Mouse (Mus musculus) pancreas, adult 10 weeks (tissue): ENCODE data around the gene Rtl8a. TPM values are rescaled to one million over a fixed set of nuclear protein-coding genes. Genes with fewer than 3 reads are reported as not detected.

Source experiments
- polyA plus RNA-seq: library from polyadenylated mRNA; stranded (reverse); fragments of 350-450 nt; fragmentation: Illumina TruSeq; extraction: RNeasy Lipid Tissue Mini Kit (QIAGEN cat#74804); gene quantifications from one replicate; pipeline ENCODE4 v1.2.3, GENCODE M21; 2015; ENCODE audit warnings: low read depth, low replicate concordance; ENCODE audit not compliant: insufficient read depth

Gene Rtl8a
- polyA plus RNA-seq: 29.6 TPM

DNA sequence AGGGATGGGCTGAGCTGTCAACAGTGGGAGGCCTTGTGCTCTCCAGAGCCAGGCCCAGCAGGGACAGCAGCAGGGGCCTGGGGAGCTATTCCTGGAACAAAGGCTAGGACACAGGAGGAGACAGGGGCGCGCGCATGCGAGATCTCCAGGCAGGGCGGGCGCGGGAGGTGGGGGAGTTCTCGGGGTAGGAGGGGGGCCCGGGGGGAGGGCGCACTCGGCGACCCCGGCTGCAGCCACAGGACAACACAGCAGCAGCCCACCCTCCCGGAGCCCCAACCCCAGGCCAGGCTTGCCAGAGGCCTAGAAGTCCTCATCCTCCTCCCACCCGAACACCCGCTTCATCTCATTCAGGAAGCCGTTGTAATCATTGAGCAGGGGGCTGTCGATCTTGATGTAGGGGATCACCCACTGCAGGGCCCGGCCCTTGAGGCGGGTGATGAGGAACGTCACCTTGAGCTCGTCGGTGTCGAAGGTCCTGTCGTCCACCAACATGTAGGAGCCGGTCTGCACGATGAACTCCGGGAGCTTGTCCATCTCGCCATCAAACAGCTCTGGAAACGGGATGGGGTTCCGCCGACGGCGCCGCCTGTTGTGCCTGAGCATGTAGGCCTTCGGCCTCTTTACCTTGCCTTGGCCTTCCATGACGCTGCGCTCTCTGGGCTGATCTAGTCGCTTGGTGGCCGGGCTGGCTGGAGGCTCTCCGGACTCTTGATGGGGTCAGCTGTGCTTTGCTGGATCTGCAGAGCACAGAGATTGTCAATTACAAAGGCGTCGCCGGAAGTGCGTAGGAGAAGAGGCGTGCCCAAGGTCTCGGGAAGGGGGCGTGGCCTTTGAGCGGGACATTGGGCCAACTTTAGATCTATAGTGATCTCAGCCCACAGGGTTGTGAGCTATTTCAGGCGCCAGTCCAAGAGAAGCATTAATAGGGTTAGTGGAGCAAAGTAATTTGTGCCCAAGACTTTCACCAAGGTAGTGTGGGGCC is at the start of gene Rtl8a:
TSS of gene Rtl8a (minus strand) at position 703 of the 982 bp plus-strand sequence.

GRCm38 (mm10) chrX:53670294-53670693 is 26.8 kb upstream of the Rtl8a start, which contains the start of gene Rtl8b:
Gene Rtl8b (minus strand): TSS chrX:53670408.

GRCm38 (mm10) chrX:53608879-53609278 is 34.6 kb downstream of the Rtl8a start, which contains the start of gene Gm14597:
Gene Gm14597 (minus strand): TSS chrX:53608979.

DNA sequence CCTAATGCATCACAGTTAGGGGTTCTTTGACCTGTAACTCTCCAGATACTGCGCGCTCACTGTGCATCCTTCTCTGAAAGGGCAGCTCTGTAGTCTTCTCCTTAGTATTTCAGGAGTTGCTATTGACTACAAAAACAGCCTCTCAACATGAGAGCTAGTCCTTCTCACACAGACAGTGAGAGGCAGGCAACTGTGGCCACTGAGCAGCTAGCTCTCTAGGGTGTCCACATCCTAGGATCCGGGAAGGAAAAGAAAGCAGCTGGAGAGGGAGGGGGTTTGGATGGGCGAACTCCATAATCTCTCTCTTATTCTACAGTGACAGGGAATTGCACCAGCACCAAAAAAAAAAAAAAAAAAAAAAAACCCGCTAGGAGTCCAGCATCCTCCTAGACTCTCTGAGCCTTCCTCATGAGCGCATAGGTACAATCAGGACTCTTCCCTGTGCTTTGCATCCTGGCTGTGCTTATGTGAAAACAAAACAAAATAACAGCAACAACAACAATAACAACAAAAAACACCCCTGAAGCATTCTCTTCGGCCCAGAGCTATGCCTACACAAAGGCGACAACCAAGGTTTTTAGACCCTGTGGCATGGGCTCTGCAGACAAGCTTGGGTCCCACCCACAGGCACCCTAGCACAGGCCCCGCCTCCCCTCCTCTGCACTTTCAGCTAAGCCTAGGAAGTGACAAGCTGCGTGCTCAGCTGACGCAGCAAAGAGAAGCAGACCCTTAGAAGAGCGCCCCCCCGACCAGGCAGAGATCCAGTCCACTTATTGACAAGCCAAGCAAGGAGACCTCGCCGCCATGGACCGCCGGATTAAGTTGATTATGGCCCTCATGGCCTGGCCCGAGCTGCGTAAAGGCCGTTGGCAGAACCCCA is 36.0 kb downstream of the Rtl8a start, which contains the start of gene Rtl8c:
TSS of gene Rtl8c (plus strand) at position 791 of the 880 bp plus-strand sequence.

Other genes starting within 250 kb of the Rtl8a start
- not detected for gene Etd, start 208.8 kb downstream of the Rtl8a start, polyA plus RNA-seq
- 9.1 TPM for gene Rtl8c, start 35.6 kb downstream of the Rtl8a start, polyA plus RNA-seq
- not detected for gene Gm14597, start 34.7 kb downstream of the Rtl8a start, polyA plus RNA-seq
- 24.2 TPM for gene Rtl8b, start 26.7 kb upstream of the Rtl8a start, polyA plus RNA-seq
- not detected for gene 4930502E18Rik, start 81.1 kb upstream of the Rtl8a start, polyA plus RNA-seq
- gene 1700013H16Rik, start 114.1 kb upstream of the Rtl8a start, polyA plus RNA-seq: not detected
- not detected for gene Zfp36l3, start 132.7 kb upstream of the Rtl8a start, polyA plus RNA-seq
- gene Xlr, start 154.0 kb upstream of the Rtl8a start, polyA plus RNA-seq: not detected